Mouse (Mus musculus) B cell, adult 62 days (primary cell): ENCODE results near the gene Onecut1. TPM values are rescaled to one million over a fixed set of nuclear protein-coding genes. Genes with fewer than 3 reads are reported as not detected.

ENCODE experiments used
- total RNA-seq: library from RNA; stranded (reverse); gene quantifications from 4 replicates; pipeline ENCODE4 v1.2.4, GENCODE M21; 2023

The Onecut1 gene
- total RNA-seq: not detected in 4 replicates

DNA sequence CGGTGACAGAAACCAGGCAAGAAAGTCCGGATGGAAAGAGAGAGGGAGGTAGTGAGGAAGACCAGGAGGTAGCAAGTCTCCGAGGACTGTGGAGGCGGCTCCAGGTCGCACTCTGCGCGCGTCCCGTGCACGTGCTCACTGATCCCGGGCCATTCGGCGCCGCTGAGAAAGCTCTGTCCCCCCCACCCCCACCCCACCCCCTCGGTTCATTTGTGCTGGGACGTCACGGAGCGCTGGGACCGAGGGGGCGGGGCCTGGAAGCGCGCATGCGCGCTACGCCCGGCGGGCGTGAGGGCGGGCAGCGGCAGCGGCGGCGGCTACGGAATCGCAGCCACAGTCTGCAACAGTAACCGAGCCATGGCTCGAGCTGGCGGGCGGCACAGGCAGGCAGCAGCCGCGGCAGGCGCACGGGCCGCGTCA lies at the start of gene Onecut1:
Gene Onecut1 (plus strand): TSS at position 361 of the 420 bp plus-strand sequence.

Other genes with a start within 250 kb of the Onecut1 start
- 83.5 to 108 TPM (median 93.5 TPM) in 4 replicates for gene Fam214a, start 91.0 kb downstream of the Onecut1 start, total RNA-seq
- 134 to 164 TPM (median 156 TPM) in 4 replicates for gene Arpp19, start 175.7 kb downstream of the Onecut1 start, total RNA-seq
- 160 to 173 TPM (median 167 TPM) in 4 replicates for gene Myo5a, start 209.1 kb downstream of the Onecut1 start, total RNA-seq